Mouse (Mus musculus) olfactory bulb, adult 2 months (tissue): ENCODE data around the gene Slc15a1.

Experiments used
- CTCF ChIP-seq: fragments of 200-500 bp; IDR thresholded peaks from 2 replicates; pipeline ENCODE4 v1.5.1; 2012; ENCODE audit warnings: low read depth, mild to moderate bottlenecking, low read length, moderate library complexity; ENCODE audit not compliant: insufficient read depth
- POLR2A ChIP-seq: fragments of 200-500 bp; IDR thresholded peaks from 2 replicates; pipeline ENCODE4 v1.6.1; 2012; ENCODE audit warnings: mild to moderate bottlenecking, low read depth, low read length, moderate library complexity; ENCODE audit not compliant: insufficient read depth

DNA sequence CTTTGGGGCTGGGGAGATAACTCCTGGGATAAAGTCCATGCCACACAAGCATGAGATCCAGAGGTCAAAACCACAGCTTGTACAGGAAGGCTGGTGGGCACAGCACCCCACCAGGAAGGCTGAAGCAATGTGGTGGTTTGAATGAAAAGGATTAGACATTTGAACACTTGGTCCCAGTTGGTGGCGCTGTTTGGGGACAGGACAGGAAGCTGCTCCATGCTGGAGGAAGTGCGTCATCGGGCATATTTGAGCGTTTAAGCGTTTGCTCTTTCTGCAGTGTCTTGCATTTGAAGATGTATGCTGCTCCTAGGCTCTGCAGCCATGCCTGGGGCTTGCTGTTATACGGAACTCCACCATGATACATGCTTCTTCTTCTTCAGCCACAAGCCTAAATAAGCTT is 64.2 kb downstream of the Slc15a1 start:
- TF ChIP-seq POLR2A (no peak), CTCF (no peak)
